Mouse (Mus musculus) neural tube, embryonic 12.5 days (tissue): ENCODE measurements around the gene Iqcf1. TPM values are rescaled to one million over a fixed set of nuclear protein-coding genes. Genes with fewer than 3 reads are reported as not detected.

Experiments
- ATAC-seq: fragments of 200-750 bp; cut with Nextera tagmentation; 2 replicates; pipeline ENCODE4 v1.8.0; 2017; ENCODE audit warnings: low read depth, mild to moderate bottlenecking, moderate TSS enrichment, moderate library complexity; ENCODE audit not compliant: low FRiP score
- H3K27ac ChIP-seq: fragments of 300-500 bp; sonication (generic); 2 replicates; pipeline ENCODE4 v1.5.1; 2016
- H3K27me3 ChIP-seq: fragments of 300-500 bp; sonication (generic); replicated peaks from 2 replicates; pipeline ENCODE4 v1.6.1; 2016; ENCODE audit warnings: mild to moderate bottlenecking
- H3K36me3 ChIP-seq: fragments of 300-500 bp; sonication (generic); 2 replicates; pipeline ENCODE4 v1.6.1; 2016; ENCODE audit warnings: mild to moderate bottlenecking
- H3K4me1 ChIP-seq: fragments of 300-500 bp; sonication (generic); 2 replicates; pipeline ENCODE4 v1.6.1; 2016
- H3K4me2 ChIP-seq: fragments of 300-500 bp; sonication (generic); replicated peaks from 2 replicates; pipeline ENCODE4 v1.6.1; 2016; ENCODE audit warnings: mild to moderate bottlenecking
- H3K4me3 ChIP-seq: fragments of 300-500 bp; sonication (generic); 2 replicates; pipeline ENCODE4 v1.5.1; 2016
- H3K9ac ChIP-seq: fragments of 300-500 bp; sonication (generic); 2 replicates; pipeline ENCODE4 v1.6.1; 2016; ENCODE audit warnings: mild to moderate bottlenecking
- H3K9me3 ChIP-seq: fragments of 300-500 bp; sonication (generic); 2 replicates; pipeline ENCODE4 v1.6.1; 2016; ENCODE audit warnings: mild to moderate bottlenecking
- WGBS: fragments of 180-500 bp; shearing (Covaris S2); methylation state at CpG from one replicate; pipeline ENCODE4 v1.1.7; 2016; 5-methylcytosine and 5-hydroxymethylcytosine counted together
- polyA plus RNA-seq: library from polyadenylated mRNA; unstranded; fragments of >200 nt; fragmentation: Nextera tagmentation; extraction: Ambion mirVana; gene quantifications from 2 replicates; pipeline ENCODE4 v1.2.1, GENCODE M21; 2016

Iqcf1 gene
- polyA plus RNA-seq, 1 experiment from 2014 or later: not detected

- 90% methylated on average over 7 of the region's 7 CpGs for WGBS
Measured at GRCm38 (mm10) chr9:106467746-106468145, 32.0 kb upstream of the Iqcf1 start.

GRCm38 (mm10) chr9:106469317-106469716 is 30.4 kb upstream of the Iqcf1 start:
- WGBS: 74% methylated on average over 6 of the region's 6 CpGs
- Histone ChIP-seq H3K4me2 (no peak overlapping the region), H3K27ac (no peak overlapping the region), H3K36me3 (peaks cover 3% of the 10 kb centered on the region; the same call in 1 of the 2 replicates), H3K4me1 (peaks cover 27% of the 10 kb centered on the region), H3K9ac (no peak overlapping the region), H3K27me3 (no peaks in the 10 kb centered on the region; the same call in 1 of the 2 replicates), H3K9me3 (no peaks in the 10 kb centered on the region), H3K4me3 (no peak overlapping the region)
- ATAC-seq: no peak

More at GRCm38 (mm10) chr9:106467746-106468145, 32.0 kb upstream of the Iqcf1 start:
- Histone ChIP-seq H3K36me3 (peaks cover 19% of the 10 kb centered on the region), H3K4me1 (peaks cover 36% of the 10 kb centered on the region), H3K9ac (no peak overlapping the region), H3K4me3 (no peak overlapping the region), H3K4me2 (no peak overlapping the region), H3K27me3 (peaks cover 4% of the 10 kb centered on the region; the same call in 1 of the 2 replicates), H3K9me3 (no peaks in the 10 kb centered on the region), H3K27ac (no peak overlapping the region)
- ATAC-seq: no peak

GRCm38 (mm10) chr9:106469776-106470175 is 30.0 kb upstream of the Iqcf1 start:
- Histone ChIP-seq H3K9ac (no peak overlapping the region), H3K27ac (no peak overlapping the region), H3K4me3 (no peak overlapping the region), H3K4me2 (no peak overlapping the region), H3K36me3 (no peaks in the 10 kb centered on the region), H3K9me3 (no peaks in the 10 kb centered on the region), H3K4me1 (peaks cover 26% of the 10 kb centered on the region), H3K27me3 (no peaks in the 10 kb centered on the region; the same call in 1 of the 2 replicates)
- ATAC-seq: no peak
- WGBS: 73% methylated on average over 9 of the region's 9 CpGs

- H3K27me3 ChIP-seq: no peaks in the 10 kb centered on the region
- no peak for ATAC-seq
- no peaks in the 10 kb centered on the region for H3K9me3 ChIP-seq
- no peak overlapping the region for H3K4me3 ChIP-seq
- 65% methylated on average over 14 of the region's 14 CpGs for WGBS
- H3K9ac ChIP-seq: no peak overlapping the region
- no peak overlapping the region for H3K27ac ChIP-seq
- no peaks in the 10 kb centered on the region for H3K36me3 ChIP-seq
- peaks cover 19% of the 10 kb centered on the region for H3K4me1 ChIP-seq
- peak overlapping the region; percentile 17; the same call in 1 of the 2 replicates for H3K4me2 ChIP-seq
Measured at GRCm38 (mm10) chr9:106470991-106471750, 28.6 kb upstream of the Iqcf1 start.

- no peaks in the 10 kb centered on the region for H3K9me3 ChIP-seq
- H3K27ac ChIP-seq: no peak overlapping the region
- peaks cover 19% of the 10 kb centered on the region for H3K4me1 ChIP-seq
- ATAC-seq: no peak
- no peak overlapping the region for H3K4me3 ChIP-seq
- no peak overlapping the region for H3K9ac ChIP-seq
- WGBS: 12% methylated on average over 5 of the region's 5 CpGs
- H3K27me3 ChIP-seq: no peaks in the 10 kb centered on the region
- H3K36me3 ChIP-seq: no peaks in the 10 kb centered on the region
- H3K4me2 ChIP-seq: peak overlapping the region; percentile 17; the same call in 1 of the 2 replicates
Measured at GRCm38 (mm10) chr9:106471892-106472291, 27.9 kb upstream of the Iqcf1 start.

GRCm38 (mm10) chr9:106472321-106472720 is 27.4 kb upstream of the Iqcf1 start:
- ATAC-seq: no peak
- 77% methylated on average over 4 of the region's 4 CpGs for WGBS
- Histone ChIP-seq H3K27me3 (no peaks in the 10 kb centered on the region), H3K4me1 (peaks cover 19% of the 10 kb centered on the region), H3K27ac (no peak overlapping the region), H3K9ac (no peak overlapping the region), H3K9me3 (no peaks in the 10 kb centered on the region), H3K36me3 (no peaks in the 10 kb centered on the region), H3K4me2 (no peak overlapping the region), H3K4me3 (no peak overlapping the region)

GRCm38 (mm10) chr9:106473081-106473752 is 26.6 kb upstream of the Iqcf1 start:
- Histone ChIP-seq H3K4me3 (no peak overlapping the region), H3K27ac (no peak overlapping the region), H3K4me1 (peaks cover 28% of the 10 kb centered on the region), H3K27me3 (no peaks in the 10 kb centered on the region), H3K36me3 (no peaks in the 10 kb centered on the region), H3K4me2 (no peak overlapping the region), H3K9me3 (no peaks in the 10 kb centered on the region), H3K9ac (no peak overlapping the region)
- no peak for ATAC-seq
- WGBS: 90% methylated on average over 16 of the region's 16 CpGs

GRCm38 (mm10) chr9:106473753-106474105 is 26.0 kb upstream of the Iqcf1 start:
- Histone ChIP-seq H3K36me3 (no peaks in the 10 kb centered on the region), H3K27ac (no peak overlapping the region), H3K4me2 (no peak overlapping the region), H3K27me3 (no peaks in the 10 kb centered on the region), H3K9ac (no peak overlapping the region), H3K4me1 (peaks cover 30% of the 10 kb centered on the region), H3K4me3 (no peak overlapping the region), H3K9me3 (no peaks in the 10 kb centered on the region)
- WGBS: 85% methylated on average over 5 of the region's 5 CpGs
- ATAC-seq: no peak

- 3% methylated on average over 6 of the region's 6 CpGs for WGBS
- Histone ChIP-seq H3K4me2 (0 out of 2 replicates have a peak overlapping the region, but pooled peaks have one; percentile 17), H3K4me3 (no peak overlapping the region)
Measured at GRCm38 (mm10) chr9:106474456-106474855, 25.3 kb upstream of the Iqcf1 start.

GRCm38 (mm10) chr9:106475046-106475445 is 24.7 kb upstream of the Iqcf1 start:
- H3K27ac ChIP-seq: no peak overlapping the region
- no peak overlapping the region for H3K4me3 ChIP-seq
- peaks cover 4% of the 10 kb centered on the region; the same call in 1 of the 2 replicates for H3K36me3 ChIP-seq
- H3K4me1 ChIP-seq: peaks cover 30% of the 10 kb centered on the region
- no peaks in the 10 kb centered on the region for H3K9me3 ChIP-seq
- ATAC-seq: no peak
- H3K4me2 ChIP-seq: no peak overlapping the region
- H3K27me3 ChIP-seq: no peaks in the 10 kb centered on the region
- no peak overlapping the region for H3K9ac ChIP-seq
- WGBS: 68% methylated on average over 7 of the region's 7 CpGs

More at GRCm38 (mm10) chr9:106474456-106474855, 25.3 kb upstream of the Iqcf1 start:
- no peak overlapping the region for H3K27ac ChIP-seq
- H3K27me3 ChIP-seq: no peaks in the 10 kb centered on the region
- H3K9ac ChIP-seq: no peak overlapping the region
- no peaks in the 10 kb centered on the region for H3K9me3 ChIP-seq
- H3K36me3 ChIP-seq: no peaks in the 10 kb centered on the region
- 0 out of 2 replicates have a peak, but pooled peaks have one; percentile 10 for ATAC-seq
- H3K4me1 ChIP-seq: peaks cover 30% of the 10 kb centered on the region

- H3K27ac ChIP-seq: no peak within 1 kb of the TSS
- no peak for ATAC-seq
- H3K4me2 ChIP-seq: peak within 1 kb of the TSS; percentile 91
- no peak within 1 kb of the TSS for H3K9ac ChIP-seq
- H3K4me3 ChIP-seq: peak within 1 kb of the TSS; percentile 59; the same call in 1 of the 2 replicates
- H3K9me3 ChIP-seq: no peaks in the 10 kb centered on the region
- no peaks in the 10 kb centered on the region for H3K27me3 ChIP-seq
- H3K4me1 ChIP-seq: peaks cover 30% of the 10 kb centered on the region
- peaks cover 7% of the 10 kb centered on the region for H3K36me3 ChIP-seq
- 91% methylated on average over 10 of the region's 10 CpGs for WGBS
Measured at GRCm38 (mm10) chr9:106475663-106476001, 24.1 kb upstream of the Iqcf1 start, which contains the start of gene Rrp9. Gene Rrp9 (plus strand): TSS chr9:106475963.
